Mouse (Mus musculus) small intestine, adult 2 months (tissue): Measurements from ENCODE around the gene Smad5.

Source experiments
- CTCF ChIP-seq: fragments of 200-500 bp; IDR thresholded peaks from 2 replicates; pipeline ENCODE4 v1.5.1; 2012; ENCODE audit warnings: low read depth, mild to moderate bottlenecking, control low read depth, inconsistent platforms, low read length, moderate library complexity, mixed read lengths; ENCODE audit not compliant: insufficient replicate concordance, insufficient read length; ENCODE audit errors: extremely low read depth
- POLR2A ChIP-seq: fragments of 200-500 bp; IDR thresholded peaks from 2 replicates; pipeline ENCODE4 v1.6.1; 2012; ENCODE audit warnings: low read depth, mild to moderate bottlenecking, control low read depth, inconsistent platforms, low read length, moderate library complexity

DNA sequence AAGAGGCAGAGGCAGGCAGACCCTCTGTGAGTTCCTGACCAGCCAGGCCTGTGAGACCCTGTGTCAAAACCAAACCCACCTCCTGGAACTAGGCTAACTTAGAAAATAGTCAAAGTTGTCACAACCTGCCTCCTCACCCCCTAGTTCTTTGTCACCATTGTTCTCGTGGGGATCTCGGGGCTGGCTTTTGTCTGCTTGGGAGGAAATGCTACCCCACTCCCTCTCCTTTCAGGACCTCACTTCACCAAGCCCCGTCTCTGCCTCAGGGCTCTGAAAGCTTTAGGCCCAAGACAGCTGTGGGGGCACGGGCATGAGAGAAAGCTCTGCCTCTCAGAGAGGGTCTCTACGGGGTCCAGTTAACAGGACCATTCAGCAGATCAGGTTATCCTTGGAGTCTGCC is 49.0 kb downstream of the Smad5 start:
- no peak for TF ChIP-seq POLR2A
- no peak for TF ChIP-seq CTCF
